ENCODE assay signal across 20 mouse cellular contexts in the genomic region with DNA sequence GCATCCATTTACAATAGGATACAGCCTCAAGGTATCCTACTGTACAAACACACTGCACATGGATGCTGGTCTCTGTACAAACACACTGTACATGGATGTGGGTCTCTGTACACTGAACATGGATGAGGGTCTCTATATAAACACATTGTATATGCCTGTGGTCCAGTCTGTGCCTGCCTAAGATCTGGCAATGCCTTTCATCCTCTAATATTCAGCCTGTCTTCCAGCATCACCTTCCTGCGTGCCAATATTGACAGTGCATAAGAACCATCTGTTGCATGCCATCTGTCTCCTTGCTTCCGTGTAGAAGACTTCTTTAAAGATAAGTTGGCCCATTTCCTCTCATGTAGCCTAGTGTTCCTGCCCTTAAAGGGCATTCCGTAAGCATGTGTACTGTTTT.
DNase-seq lines count a peak whose midpoint lies in the region; ATAC-seq lines count a peak whose summit lies in the region.
"Had no signal": no experiment of that assay in that cellular context is flagged by ENCODE, and none has a peak within 500 bp of the region (broad histone marks: within the 10 kb centered on the region; RNA-seq: fewer than 3 reads in every experiment).

No protein-coding gene starts in this region.

- DNase-seq in layer of hippocampus, adult 11-12 months (ENCODE audit: low spot score), result peak; percentile 38
- no peak for DNase-seq in layer of hippocampus, postnatal 25 days (ENCODE audit: extremely low spot score in 1 of 2, low spot score in 1 of 2)
- DNase-seq in cerebellum, adult 11 months, result peak; percentile 59
- peak; percentile 85 for DNase-seq in cerebellum, adult 9-11 months
- peak; percentile 43 for DNase-seq in layer of hippocampus, adult 9-10 months (ENCODE audit: low spot score)
- DNase-seq in neural tube, embryonic 10.5 days (ENCODE audit: extremely low spot score, low spot score), result no peak
- DNase-seq: adrenal gland, postnatal 25 days; heart, postnatal 4 days; kidney, adult 8-10 months; kidney, postnatal 25 days; lung, embryonic 14.5 days; spleen, adult 18-20 months; thymus, adult 18-20 months had no signal

- no peaks in the 10 kb centered on the region for H3K27me3 ChIP-seq in intestine, embryonic 16.5 days (replicated peaks; ENCODE audit: control insufficient read depth, insufficient read depth, low read length)
- H3K27me3 ChIP-seq: heart, embryonic 13.5 days; liver, embryonic 12.5 days had no signal

- no peaks in the 10 kb centered on the region for H3K36me3 ChIP-seq in intestine, embryonic 16.5 days (ENCODE audit: control insufficient read depth, insufficient read depth, low read length)
- H3K36me3 ChIP-seq: heart, embryonic 13.5 days; limb, embryonic 10.5 days; liver, embryonic 12.5 days; neural tube, embryonic 12.5 days had no signal

- H3K9ac ChIP-seq in intestine, embryonic 16.5 days (ENCODE audit: low read depth, low read length), result no peak overlapping the region
- H3K9ac ChIP-seq: heart, embryonic 13.5 days; liver, embryonic 12.5 days; lung, embryonic 14.5 days; neural tube, embryonic 12.5 days had no signal

- 74% methylated on average over 3 of the region's 3 CpGs for WGBS in intestine, embryonic 16.5 days

- no peaks in the 10 kb centered on the region for H3K4me1 ChIP-seq in intestine, embryonic 16.5 days (ENCODE audit: control insufficient read depth, insufficient read depth, low read length)
- H3K4me1 ChIP-seq: heart, embryonic 13.5 days; limb, embryonic 10.5 days; liver, embryonic 12.5 days; neural tube, embryonic 12.5 days had no signal

- H3K9me3 ChIP-seq in intestine, embryonic 16.5 days (ENCODE audit: control insufficient read depth, low read length), result no peaks in the 10 kb centered on the region
- H3K9me3 ChIP-seq: heart, embryonic 13.5 days; limb, embryonic 10.5 days; liver, embryonic 12.5 days; neural tube, embryonic 12.5 days had no signal

- no peak overlapping the region for H3K27ac ChIP-seq in intestine, embryonic 16.5 days (ENCODE audit: low read length)
- H3K27ac ChIP-seq: heart, embryonic 13.5 days; limb, embryonic 10.5 days; liver, embryonic 12.5 days; neural tube, embryonic 12.5 days had no signal

- no peak for ATAC-seq in intestine, embryonic 16.5 days
- ATAC-seq: liver, embryonic 12.5 days; Patski had no signal

- H3K4me2 ChIP-seq in intestine, embryonic 16.5 days (ENCODE audit: low read depth, low read length), result no peak overlapping the region
- H3K4me2 ChIP-seq: heart, embryonic 13.5 days; liver, embryonic 12.5 days; lung, embryonic 14.5 days; neural tube, embryonic 12.5 days had no signal

- H3K4me3 ChIP-seq in intestine, embryonic 16.5 days (ENCODE audit: low read length), result no peak overlapping the region
- H3K4me3 ChIP-seq: erythroblast, embryonic 14.5 days; heart, embryonic 13.5 days; limb, embryonic 10.5 days; liver, embryonic 12.5 days; neural tube, embryonic 12.5 days had no signal

Comparison
In these comparisons a context has a peak if more than half of its experiments do, and no peak if none do; other contexts are left out.
1. DNase-seq: peak in layer of hippocampus, adult 11-12 months (single experiment), cerebellum, adult 11 months (single experiment), cerebellum, adult 9-11 months (single experiment) and layer of hippocampus, adult 9-10 months (single experiment); none in layer of hippocampus, postnatal 25 days (0 of 2) and neural tube, embryonic 10.5 days (single experiment).